Mouse (Mus musculus) leukemia stem cell, adult 10-12 weeks (primary cell): ENCODE data around the gene Smpd1. TPM values are rescaled to one million over a fixed set of nuclear protein-coding genes. Genes with fewer than 3 reads are reported as not detected.

ENCODE experiments used
- polyA plus RNA-seq: library from polyadenylated mRNA; stranded (reverse); fragments of >175 nt; gene quantifications from 2 replicates; pipeline ENCODE4 v1.2.3, GENCODE M21; 2012; ENCODE audit warnings: low replicate concordance

Smpd1 gene
- polyA plus RNA-seq, result 18.1 and 38.9 TPM in 2 replicates

GRCm38 (mm10) chr7:105554212-105554942 lies at the start of gene Smpd1:
Gene Smpd1, plus strand, starts transcription at chr7:105554360.

GRCm38 (mm10) chr7:105581094-105581703 lies 27.0 kb downstream of the Smpd1 start, which contains the start of gene Apbb1:
Gene Apbb1, minus strand, starts transcription at chr7:105581653.

Other genes starting within 250 kb of the Smpd1 start
- gene Olfr689, start 243.2 kb upstream of the Smpd1 start, polyA plus RNA-seq, result 0.03 TPM in 1 of 2 replicates, not detected in the other
- not detected in 2 replicates for gene Olfr690, start 220.3 kb upstream of the Smpd1 start, polyA plus RNA-seq
- gene Olfr691, start 212.1 kb upstream of the Smpd1 start, polyA plus RNA-seq, result not detected in 2 replicates
- gene Olfr692, start 186.1 kb upstream of the Smpd1 start, polyA plus RNA-seq, result not detected in 2 replicates
- not detected in 2 replicates for gene Gm5901, start 179.3 kb upstream of the Smpd1 start, polyA plus RNA-seq
- 65.0 and 67.0 TPM in 2 replicates for gene Fam160a2, start 154.3 kb upstream of the Smpd1 start, polyA plus RNA-seq
- gene Cnga4, start 149.8 kb upstream of the Smpd1 start, polyA plus RNA-seq, result not detected in 2 replicates
- 0.07 TPM in 1 of 2 replicates, not detected in the other for gene Cckbr, start 128.6 kb upstream of the Smpd1 start, polyA plus RNA-seq
- gene Cavin3, start 72.1 kb upstream of the Smpd1 start, polyA plus RNA-seq, result 3.8 and 5.3 TPM in 2 replicates
- gene Apbb1, start 27.3 kb downstream of the Smpd1 start, polyA plus RNA-seq, result 0.97 and 1.3 TPM in 2 replicates
- gene Hpx, start 45.8 kb downstream of the Smpd1 start, polyA plus RNA-seq, result not detected in 2 replicates
- gene Trim3, start 79.2 kb downstream of the Smpd1 start, polyA plus RNA-seq, result 5.6 and 6.8 TPM in 2 replicates
- 182 and 273 TPM in 2 replicates for gene Timm10b, start 85.7 kb downstream of the Smpd1 start, polyA plus RNA-seq
- 56.0 and 57.5 TPM in 2 replicates for gene Arfip2, start 86.1 kb downstream of the Smpd1 start, polyA plus RNA-seq
- 9.1 and 148 TPM in 2 replicates for gene Gm45799, start 86.2 kb downstream of the Smpd1 start, polyA plus RNA-seq
- gene Dnhd1, start 96.5 kb downstream of the Smpd1 start, polyA plus RNA-seq, result 0.07 and 0.25 TPM in 2 replicates
- 26.6 and 31.7 TPM in 2 replicates for gene Ilk, start 182.2 kb downstream of the Smpd1 start, polyA plus RNA-seq
- 29.3 and 52.2 TPM in 2 replicates for gene Rrp8, start 183.0 kb downstream of the Smpd1 start, polyA plus RNA-seq
- 229 and 336 TPM in 2 replicates for gene Taf10, start 190.0 kb downstream of the Smpd1 start, polyA plus RNA-seq
- 35.8 and 58.7 TPM in 2 replicates for gene Tpp1, start 197.9 kb downstream of the Smpd1 start, polyA plus RNA-seq
- 0.41 and 1.3 TPM in 2 replicates for gene Dchs1, start 233.3 kb downstream of the Smpd1 start, polyA plus RNA-seq